Mouse (Mus musculus): ENCODE data around the gene Epx. TPM values are rescaled to one million over a fixed set of nuclear protein-coding genes. Genes with fewer than 3 reads are reported as not detected.
"Not testable (repeated sequence)": the region's sequence is repeated elsewhere in the genome, so short reads cannot be mapped to it uniquely, and the experiment has no call there.

Epx gene
- not detected for total RNA-seq (2022)

GRCm38 (mm10) chr11:87875436-87875835 lies at the start of gene Epx:
Epx (minus strand) TSS chr11:87875536.
- no peak for DNase-seq

- DNase-seq = no peak
Observed at GRCm38 (mm10) chr11:87920966-87921365, 45.6 kb upstream of the Epx start, which contains the start of gene Olfr464. Olfr464 (minus strand) TSS chr11:87920967.

GRCm38 (mm10) chr11:87920301-87920700 lies 45.0 kb upstream of the Epx start:
- DNase-seq = no peak

DNA sequence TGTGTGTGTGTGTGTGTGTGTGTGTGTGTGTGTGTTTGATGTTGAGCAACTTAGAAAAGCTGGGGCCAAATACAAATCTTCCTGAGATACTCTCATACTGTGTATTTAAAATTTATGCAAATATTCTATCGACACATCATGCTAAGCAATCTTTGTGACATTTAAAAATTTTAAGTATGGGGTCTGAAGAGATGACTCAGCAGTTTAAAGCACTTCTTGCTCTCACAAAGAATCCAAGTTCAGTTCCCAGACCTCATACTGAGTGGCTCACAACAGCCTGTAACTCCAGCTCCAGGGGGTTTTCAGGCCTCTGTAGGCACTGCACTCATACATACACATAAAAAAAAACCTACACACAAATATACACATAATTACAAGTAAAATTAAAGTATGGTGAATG lies 40.7 kb upstream of the Epx start:
- DNase-seq = no peak

DNA sequence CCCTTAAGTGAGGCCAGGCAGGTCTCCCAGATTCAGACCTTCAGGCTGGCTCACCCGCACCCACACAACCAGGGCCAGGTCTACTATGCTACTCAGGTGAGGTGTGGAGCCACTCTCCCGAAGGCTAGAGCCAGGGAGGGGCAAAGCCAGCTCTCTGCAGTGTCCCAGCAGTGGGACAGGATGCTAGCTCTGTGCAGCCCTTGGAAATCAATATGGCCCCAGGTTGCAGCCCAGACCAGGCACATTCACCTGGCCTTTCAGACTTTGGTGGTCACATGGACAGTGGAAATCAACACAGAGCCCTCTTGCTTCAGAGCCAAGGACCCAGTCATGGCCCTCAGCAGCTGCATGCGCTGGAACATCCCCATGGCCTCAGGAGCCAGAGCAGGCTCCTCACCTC lies 29.0 kb upstream of the Epx start:
- DNase-seq = no peak

DNA sequence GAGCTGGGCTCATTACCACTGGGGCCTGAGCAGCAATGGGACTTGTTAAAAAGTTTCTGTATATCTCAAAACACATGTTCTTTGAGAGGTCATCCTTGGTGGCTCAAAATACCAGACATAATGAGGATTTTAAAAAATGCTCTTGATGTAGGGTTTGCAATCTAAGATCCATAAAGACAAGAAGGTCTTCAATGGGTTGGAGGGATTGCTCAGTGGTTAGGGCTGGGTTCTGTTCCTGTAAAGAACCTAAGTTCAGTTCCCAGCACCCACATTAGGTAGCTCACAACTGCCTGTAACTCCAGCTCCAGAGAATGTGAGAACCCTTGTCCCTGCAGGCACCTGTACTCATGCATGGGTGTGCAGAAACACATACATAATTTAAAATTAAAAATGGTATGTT lies 22.0 kb upstream of the Epx start, which contains the start of gene Olfr463:
TSS of gene Olfr463 (minus strand) at position 101 of the 400 bp plus-strand sequence.
- DNase-seq = no peak

DNA sequence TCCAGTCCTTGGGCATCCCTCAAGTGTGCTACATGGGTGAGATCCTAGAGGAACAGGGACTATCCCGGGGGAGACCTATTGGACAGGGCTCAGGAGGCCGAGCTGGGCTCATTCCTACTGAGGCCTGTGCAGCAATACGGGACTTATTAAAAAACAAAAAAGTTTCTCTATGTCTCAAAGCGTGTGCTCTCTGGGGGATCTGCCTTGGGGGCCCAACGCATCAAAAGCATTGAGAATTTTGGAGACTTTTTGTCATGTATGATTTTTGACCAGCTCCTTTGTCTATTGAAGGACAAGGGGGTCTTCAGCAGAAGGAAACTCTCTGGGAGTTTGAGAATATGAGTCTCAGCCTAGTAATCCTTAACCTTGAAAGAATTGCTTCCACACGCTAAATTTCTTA lies 16.8 kb upstream of the Epx start, which contains the start of gene Olfr462:
TSS of gene Olfr462 (minus strand) at position 101 of the 400 bp plus-strand sequence.
- DNase-seq = no peak

DNA sequence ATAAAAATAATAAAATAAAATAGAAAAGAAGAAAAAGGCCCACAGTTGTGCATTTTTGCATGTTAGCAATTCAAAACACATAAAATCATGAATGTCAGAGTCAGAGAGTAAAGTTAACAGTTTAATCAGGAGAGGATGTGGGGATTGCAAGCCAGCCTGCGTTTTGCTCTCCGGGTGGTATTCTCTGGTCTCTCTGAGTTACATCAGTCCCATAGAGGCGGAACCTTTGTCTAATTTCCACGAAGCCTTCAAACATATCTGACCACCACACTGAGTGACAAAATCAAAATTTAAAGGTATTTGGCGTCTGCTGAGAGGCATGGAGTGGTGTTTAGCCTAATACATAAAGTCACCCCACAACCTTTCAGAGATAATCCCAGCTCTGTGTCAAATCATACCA lies 9.5 kb upstream of the Epx start:
- DNase-seq = no peak

DNA sequence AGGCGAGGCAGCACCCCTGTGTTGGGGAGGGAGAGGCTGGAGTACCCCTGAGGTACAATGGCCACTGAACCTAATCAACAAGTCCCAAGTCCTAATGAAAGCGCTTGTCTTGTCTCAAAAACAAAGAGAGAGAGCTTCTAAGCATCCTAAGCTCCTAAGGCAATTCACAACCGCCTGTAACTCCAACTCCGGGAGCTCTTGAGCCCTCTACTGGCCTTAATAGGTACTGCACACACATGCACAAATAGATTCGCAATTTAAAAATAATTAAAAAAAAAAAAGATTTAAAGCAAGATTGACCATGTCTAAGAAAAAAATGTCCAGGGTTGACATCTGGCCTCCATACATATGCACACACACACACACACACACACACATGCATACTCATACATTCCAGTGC lies 8.2 kb upstream of the Epx start:
- DNase-seq = no peak

- no peak for DNase-seq
Observed at GRCm38 (mm10) chr11:87881714-87882113, 6.4 kb upstream of the Epx start.

DNA sequence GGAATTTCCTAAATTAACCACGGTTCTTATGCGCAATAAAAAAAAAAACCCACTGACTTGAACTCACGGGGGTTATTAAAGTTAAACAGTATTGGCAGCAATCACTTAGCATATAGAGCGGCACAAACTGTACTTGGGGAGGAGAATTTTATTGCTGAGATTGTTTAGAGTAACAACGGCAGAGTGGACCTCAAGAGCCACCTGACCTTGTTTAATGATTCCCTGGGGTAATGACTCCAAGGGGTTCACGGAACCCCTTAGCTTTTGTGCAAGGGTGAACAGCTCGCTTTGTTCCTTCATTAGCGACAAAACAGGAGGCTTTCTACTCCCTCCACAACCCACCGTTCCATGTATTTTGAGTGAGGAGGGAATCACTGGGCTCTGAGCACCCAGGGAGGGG lies 4.5 kb upstream of the Epx start:
- DNase-seq = no peak

GRCm38 (mm10) chr11:87871766-87872165 lies 3.6 kb downstream of the Epx start:
- no peak for DNase-seq

- DNase-seq = no peak
Observed at GRCm38 (mm10) chr11:87870096-87870495, 5.2 kb downstream of the Epx start.

DNA sequence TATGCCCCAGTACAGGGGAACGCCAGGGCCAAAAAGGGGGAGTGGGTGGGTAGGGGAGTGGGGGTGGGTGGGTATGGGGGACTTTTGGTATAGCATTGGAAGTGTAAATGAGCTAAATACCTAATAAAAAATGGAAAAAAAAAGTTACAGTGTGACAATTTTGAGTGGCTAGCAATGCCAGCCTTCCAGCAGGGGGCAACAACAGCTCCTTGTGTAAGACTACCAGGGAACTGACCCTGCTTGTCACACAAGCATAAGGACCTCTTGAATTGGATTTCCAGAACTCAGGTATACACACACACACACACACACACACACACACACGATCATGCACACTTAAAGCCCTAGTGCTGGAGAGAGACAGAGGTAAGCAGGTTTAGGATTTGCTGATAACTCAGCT lies 8.4 kb downstream of the Epx start:
- not testable (repeated sequence) for DNase-seq

DNA sequence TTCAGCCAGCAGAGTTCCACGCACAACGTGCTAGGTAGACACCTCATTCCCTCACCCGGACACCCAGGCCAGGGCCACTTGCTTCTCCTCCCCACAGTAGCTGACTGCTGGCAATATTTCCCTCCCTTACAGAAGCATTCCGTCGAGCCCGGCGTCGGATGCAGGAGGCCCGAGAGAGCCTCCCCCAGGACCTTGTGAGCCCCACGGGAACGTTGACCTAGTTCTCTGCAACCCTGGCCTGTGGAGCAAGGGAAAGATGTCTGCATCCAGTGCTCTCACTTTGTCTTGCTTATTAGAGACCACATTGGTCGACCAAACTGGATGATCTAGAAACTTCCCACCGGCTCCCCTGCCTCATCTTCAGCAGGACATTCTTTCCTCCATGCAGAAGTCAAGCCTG lies 12.5 kb downstream of the Epx start:
- DNase-seq = no peak

GRCm38 (mm10) chr11:87860426-87860825 lies 14.9 kb downstream of the Epx start:
- no peak for DNase-seq

DNA sequence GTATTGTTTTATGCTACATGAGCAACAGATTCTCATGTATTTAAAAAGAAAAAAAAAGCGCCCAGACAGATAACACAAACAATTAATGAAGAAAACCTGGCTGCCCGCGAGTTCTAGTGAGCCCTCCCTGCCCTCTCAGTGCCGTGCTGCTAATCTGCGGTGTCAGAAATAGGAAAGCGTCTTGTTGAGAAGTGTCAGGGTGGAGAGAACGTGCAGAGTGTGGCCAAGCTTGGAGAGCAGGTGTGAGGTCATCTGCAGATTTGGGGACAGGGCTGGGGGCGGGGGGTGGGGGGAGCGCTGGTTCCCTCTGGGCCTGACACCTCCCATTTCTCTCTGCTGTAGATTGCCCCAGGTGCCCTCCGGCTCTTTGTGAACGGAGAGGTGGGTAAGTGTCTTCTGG lies 16.1 kb downstream of the Epx start:
- no peak for DNase-seq

DNA sequence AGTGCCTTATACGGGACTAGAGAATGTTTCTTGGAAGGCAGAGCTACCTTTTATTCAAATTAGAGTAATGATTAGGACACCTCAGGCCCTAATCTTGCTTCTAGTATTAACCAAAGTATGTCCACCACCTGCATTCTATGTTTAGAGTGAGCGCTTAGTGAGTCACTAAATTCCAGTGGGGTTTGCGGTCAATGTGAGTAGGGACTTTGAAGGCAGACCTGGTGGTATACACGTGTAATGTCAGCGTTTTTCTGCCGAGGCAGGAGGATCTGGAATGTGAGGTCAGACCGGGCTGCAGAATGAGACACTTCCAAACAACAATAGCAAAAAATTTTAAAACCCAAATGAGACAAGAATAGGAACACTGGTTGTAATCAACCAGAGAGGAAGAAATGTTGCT lies 20.8 kb downstream of the Epx start:
- DNase-seq = no peak

- DNase-seq = no peak
Observed at GRCm38 (mm10) chr11:87853597-87853954, 21.8 kb downstream of the Epx start.

GRCm38 (mm10) chr11:87852690-87853596 lies 22.4 kb downstream of the Epx start, which contains the start of gene Mks1:
Mks1 (plus strand) TSS chr11:87853215.
- peak; percentile 85 for DNase-seq

DNA sequence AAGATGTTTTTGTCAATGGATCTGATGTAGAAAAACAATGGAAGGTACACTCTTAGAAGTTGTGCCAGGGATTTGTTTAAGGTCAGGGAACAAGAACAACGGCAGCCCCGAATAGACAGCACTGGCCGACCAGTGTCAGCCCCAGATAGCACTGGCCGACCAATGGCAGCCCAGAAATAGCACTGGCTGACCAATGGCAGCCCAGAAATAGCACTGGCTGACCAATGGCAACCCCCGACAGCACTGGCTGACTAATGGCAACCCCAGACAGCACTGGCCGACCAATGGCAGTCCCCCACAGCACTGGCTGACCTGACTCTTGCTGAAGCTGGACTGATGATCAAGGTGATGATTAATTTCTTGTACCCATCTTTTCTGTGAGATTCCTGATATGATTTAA lies 27.5 kb downstream of the Epx start:
- no peak for DNase-seq

- no peak for DNase-seq
Observed at GRCm38 (mm10) chr11:87846968-87847600, 28.3 kb downstream of the Epx start.

DNA sequence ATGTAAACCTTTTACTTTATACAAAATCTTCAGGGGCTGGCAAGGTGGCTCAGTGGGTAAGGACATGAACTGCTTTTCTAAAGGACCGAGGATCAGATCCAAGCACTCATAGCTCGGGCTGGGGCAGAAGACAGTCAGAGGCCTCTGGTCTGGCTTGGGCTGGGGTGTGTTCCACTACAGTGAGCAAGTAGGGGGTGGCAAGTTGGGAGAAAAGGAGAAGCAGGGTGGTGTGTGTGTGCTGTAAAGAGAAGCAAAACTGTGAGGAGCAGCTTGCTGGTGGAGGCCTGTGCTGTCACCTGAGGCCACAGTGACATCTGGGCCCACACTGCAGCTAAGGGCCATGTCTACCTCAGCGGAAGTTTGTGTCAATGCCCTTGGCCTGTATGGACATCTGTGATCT lies 33.9 kb downstream of the Epx start:
- no peak for DNase-seq

- DNase-seq = no peak
Observed at GRCm38 (mm10) chr11:87840676-87841075, 34.7 kb downstream of the Epx start.
